Mouse (Mus musculus) liver, adult 2 months (tissue): ENCODE results near the gene Zbtb4. TPM values are rescaled to one million over a fixed set of nuclear protein-coding genes. Genes with fewer than 3 reads are reported as not detected.
A peak's percentile ranks its signal among the peaks of the same experiment; 100 is the strongest.

Experiments used
- DNase-seq: peaks from one replicate; pipeline ENCODE4 v3.0.0-alpha.2; 2011; ENCODE audit warnings: low read depth, low spot score; ENCODE audit errors: extremely low read depth
- H3K27ac ChIP-seq: fragments of 200-500 bp; replicated peaks from 2 replicates; pipeline ENCODE4 v1.5.1; 2012; ENCODE audit warnings: low read depth, mild to moderate bottlenecking, control low read depth, inconsistent platforms, low read length; ENCODE audit not compliant: insufficient read depth
- H3K27me3 ChIP-seq: fragments of 200-500 bp; 2 replicates; pipeline ENCODE4 v1.6.1; 2012; ENCODE audit warnings: mild to moderate bottlenecking, moderate library complexity, low read length, inconsistent platforms; ENCODE audit not compliant: control insufficient read depth, insufficient read depth
- H3K36me3 ChIP-seq: fragments of 200-500 bp; 2 replicates; pipeline ENCODE4 v1.6.1; 2012; ENCODE audit warnings: low read length, inconsistent platforms; ENCODE audit not compliant: control insufficient read depth, insufficient read depth
- H3K4me1 ChIP-seq: fragments of 200-500 bp; 2 replicates; pipeline ENCODE4 v1.6.1; 2011; ENCODE audit warnings: low read length; ENCODE audit not compliant: control insufficient read depth, insufficient read depth
- H3K4me3 ChIP-seq: fragments of 200-500 bp; 2 replicates; pipeline ENCODE4 v1.5.1; 2011; ENCODE audit warnings: low read depth, mild to moderate bottlenecking, control low read depth, low read length, moderate library complexity; ENCODE audit not compliant: insufficient read depth
- H3K79me2 ChIP-seq: fragments of 200-500 bp; 2 replicates; pipeline ENCODE4 v1.6.1; 2012; ENCODE audit warnings: inconsistent platforms, mild to moderate bottlenecking, low read length, moderate library complexity; ENCODE audit not compliant: control insufficient read depth, insufficient read depth
- H3K9ac ChIP-seq: fragments of 200-500 bp; 2 replicates; pipeline ENCODE4 v1.6.1; 2012; ENCODE audit warnings: low read depth, mild to moderate bottlenecking, control low read depth, inconsistent platforms, low read length
- CTCF ChIP-seq: fragments of 200-500 bp; IDR thresholded peaks from 2 replicates; pipeline ENCODE4 v1.5.1; 2011; ENCODE audit warnings: low read depth, low read length, control low read depth
- POLR2A ChIP-seq: fragments of 200-500 bp; IDR thresholded peaks from 2 replicates; pipeline ENCODE4 v1.6.1; 2011; ENCODE audit warnings: low read length, control low read depth; ENCODE audit not compliant: insufficient read depth; ENCODE audit errors: extremely low read depth
- WGBS: fragments of 180-500 bp; shearing (Covaris S2); methylation state at CpG from one replicate; pipeline ENCODE4 v1.1.7; 2018; 5-methylcytosine and 5-hydroxymethylcytosine counted together
- polyA plus RNA-seq: library from polyadenylated mRNA; depleted of rRNA; stranded (reverse); fragments of >200 nt; gene quantifications from 2 replicates; pipeline ENCODE4 v1.2.3, GENCODE M21; 2012
- total RNA-seq: library from RNA; depleted of rRNA; stranded (reverse); fragments of >200 nt; gene quantifications from 2 replicates; pipeline ENCODE4 v1.2.3, GENCODE M21; 2014

Zbtb4 gene
- total and polyA plus RNA-seq, 2 experiments, result 2.6 to 9.7 TPM

GRCm38 (mm10) chr11:69758478-69758970 is 7.2 kb upstream of the Zbtb4 start, which contains the start of gene Polr2a:
TSS of gene Polr2a (minus strand) at chr11:69758637.
- no peaks in the 10 kb centered on the region for H3K27me3 ChIP-seq
- under 1% methylated on average over 36 of the region's 36 CpGs for WGBS
- TF ChIP-seq POLR2A (peak; percentile 100), CTCF (0 out of 2 replicates have a peak, but pooled peaks have one; percentile 12)
- DNase-seq, result peak; percentile 90
- H3K27ac ChIP-seq, result peak within 1 kb of the TSS; percentile 90
- H3K4me3 ChIP-seq, result peak within 1 kb of the TSS; percentile 57
- peaks cover 9% of the 10 kb centered on the region; the same call in 1 of the 2 replicates for H3K79me2 ChIP-seq
- H3K36me3 ChIP-seq, result no peaks in the 10 kb centered on the region
- peaks cover 17% of the 10 kb centered on the region for H3K4me1 ChIP-seq
- H3K9ac ChIP-seq, result peak within 1 kb of the TSS; percentile 75

- WGBS, result under 1% methylated on average over 37 of the region's 37 CpGs
- Histone ChIP-seq H3K4me1 (peaks cover 15% of the 10 kb centered on the region), H3K79me2 (peaks cover 7% of the 10 kb centered on the region; the same call in 1 of the 2 replicates), H3K27me3 (no peaks in the 10 kb centered on the region), H3K36me3 (no peaks in the 10 kb centered on the region), H3K9ac (peak overlapping the region; percentile 72), H3K27ac (peak overlapping the region; percentile 90), H3K4me3 (peak overlapping the region; percentile 57)
- TF ChIP-seq CTCF (no peak), POLR2A (peak; percentile 64; the same call in 1 of the 2 replicates)
- peak; percentile 60 for DNase-seq
These were observed 6.6 kb upstream of the Zbtb4 start for GRCm38 (mm10) chr11:69758971-69759721.

GRCm38 (mm10) chr11:69760160-69760900 is 5.4 kb upstream of the Zbtb4 start:
- Histone ChIP-seq H3K9ac (no peak overlapping the region), H3K79me2 (peaks cover 7% of the 10 kb centered on the region; the same call in 1 of the 2 replicates), H3K36me3 (no peaks in the 10 kb centered on the region), H3K27ac (no peak overlapping the region), H3K4me1 (peaks cover 12% of the 10 kb centered on the region), H3K27me3 (no peaks in the 10 kb centered on the region), H3K4me3 (no peak overlapping the region)
- no peak for DNase-seq
- TF ChIP-seq POLR2A (no peak), CTCF (no peak)
- WGBS, result 93% methylated on average over 14 of the region's 14 CpGs

GRCm38 (mm10) chr11:69760901-69761200 is 4.9 kb upstream of the Zbtb4 start:
- no peaks in the 10 kb centered on the region for H3K27me3 ChIP-seq
- TF ChIP-seq POLR2A, result no peak
- TF ChIP-seq CTCF, result no peak
- H3K9ac ChIP-seq, result no peak overlapping the region
- H3K4me3 ChIP-seq, result no peak overlapping the region
- H3K79me2 ChIP-seq, result peaks cover 5% of the 10 kb centered on the region; the same call in 1 of the 2 replicates
- H3K36me3 ChIP-seq, result no peaks in the 10 kb centered on the region
- peaks cover 11% of the 10 kb centered on the region for H3K4me1 ChIP-seq
- 97% methylated on average over 7 of the region's 7 CpGs for WGBS
- H3K27ac ChIP-seq, result no peak overlapping the region
- DNase-seq, result no peak

GRCm38 (mm10) chr11:69761868-69762267 is 3.8 kb upstream of the Zbtb4 start, which contains the start of gene Slc35g3:
TSS of gene Slc35g3 (minus strand) at chr11:69761968.
- no peak within 1 kb of the TSS for H3K27ac ChIP-seq
- TF ChIP-seq CTCF, result no peak
- H3K9ac ChIP-seq, result no peak within 1 kb of the TSS
- no peaks in the 10 kb centered on the region for H3K36me3 ChIP-seq
- H3K4me3 ChIP-seq, result no peak within 1 kb of the TSS
- DNase-seq, result no peak
- H3K27me3 ChIP-seq, result no peaks in the 10 kb centered on the region
- peaks cover 10% of the 10 kb centered on the region; the same call in 1 of the 2 replicates for H3K4me1 ChIP-seq
- peaks cover 11% of the 10 kb centered on the region; the same call in 1 of the 2 replicates for H3K79me2 ChIP-seq
- WGBS, result 83% methylated on average over 1 of the region's 1 CpGs
